Mouse (Mus musculus): ENCODE measurements at regions not wholly inside any gene's neighbourhood (a gene's known extent, or its start where the extent isn't known, plus 50 kb on each side); places are given as distances from the start of the nearest gene placed in this dataset.

DNA sequence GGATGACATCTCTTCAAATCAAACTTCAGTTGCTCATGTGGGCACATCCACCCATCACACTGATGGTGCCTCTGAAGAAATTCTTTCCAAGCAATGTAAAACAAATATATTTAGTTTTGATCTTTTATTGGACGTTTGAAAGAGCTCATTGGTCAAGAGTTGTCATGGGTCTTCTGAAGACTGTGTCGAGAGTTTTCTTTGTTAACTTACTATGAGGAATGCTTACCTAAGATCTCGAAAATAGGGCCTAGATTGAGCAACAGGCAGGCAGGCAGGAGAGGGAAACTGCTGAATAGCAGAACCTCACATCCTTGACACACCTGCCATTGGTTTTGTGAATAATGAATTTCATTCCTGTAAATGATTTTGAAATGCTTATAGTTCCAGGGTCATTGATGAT, 78.0 kb upstream of the Pik3r1 start:
- TF ChIP-seq CTCF (IDR thresholded peaks at IDR 0.05; ENCODE audit: borderline replicate concordance, insufficient read depth, low read depth, low read length) = no peak
- TF ChIP-seq POLR2A (IDR thresholded peaks at IDR 0.05; ENCODE audit: borderline replicate concordance, insufficient read depth, low read length) = no peak

Data from cerebellum, adult 2 months (tissue).